Mouse (Mus musculus) urinary bladder, adult 18-20 months (tissue): ENCODE data around the gene Pdxp.

Source experiments
- DNase-seq, 2 experiments: peaks; one replicate each; pipeline ENCODE4 v3.0.0; 2022; ENCODE audit warnings: low spot score in 2 of 2, mixed read lengths in 2 of 2

Gene Pdxp

DNA sequence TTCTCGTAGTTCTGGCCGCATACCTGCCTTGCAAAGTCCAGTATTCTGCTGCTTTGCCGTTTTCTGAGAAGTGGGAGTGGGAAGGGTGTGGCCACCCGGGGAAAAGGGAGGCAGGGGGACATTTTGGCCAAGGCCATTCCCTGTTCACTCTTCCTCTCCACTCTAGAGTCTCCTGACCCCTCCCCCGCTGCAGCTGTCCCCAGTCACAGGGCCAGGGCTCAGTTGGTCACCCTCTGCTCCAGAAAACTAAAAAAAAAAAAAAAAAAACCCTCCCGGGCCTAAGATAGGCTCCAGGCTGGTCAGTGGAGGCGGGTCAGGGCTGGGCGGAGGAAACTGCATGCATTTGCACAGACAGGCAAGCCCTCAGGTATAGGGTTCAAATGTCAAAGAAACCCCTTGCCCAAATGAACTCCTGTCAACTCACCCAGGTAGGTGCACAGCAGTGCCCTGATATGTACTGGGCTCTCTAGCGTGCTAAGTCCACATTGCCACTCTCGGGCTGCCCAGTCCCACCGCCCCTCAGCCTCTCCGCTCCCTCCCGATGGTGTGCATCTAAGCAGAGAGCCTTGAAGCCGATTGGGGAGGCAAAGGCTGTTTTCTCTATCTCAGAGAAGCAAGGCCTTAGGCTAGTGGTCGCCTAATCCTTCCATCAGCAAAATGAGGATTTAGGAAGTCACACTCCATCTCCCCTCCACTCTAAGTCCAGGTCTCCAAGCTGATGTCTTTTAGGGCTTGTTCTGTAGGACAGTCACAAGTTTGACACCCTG, 13.5 kb downstream of the Pdxp start:
- no peak for DNase-seq

DNA sequence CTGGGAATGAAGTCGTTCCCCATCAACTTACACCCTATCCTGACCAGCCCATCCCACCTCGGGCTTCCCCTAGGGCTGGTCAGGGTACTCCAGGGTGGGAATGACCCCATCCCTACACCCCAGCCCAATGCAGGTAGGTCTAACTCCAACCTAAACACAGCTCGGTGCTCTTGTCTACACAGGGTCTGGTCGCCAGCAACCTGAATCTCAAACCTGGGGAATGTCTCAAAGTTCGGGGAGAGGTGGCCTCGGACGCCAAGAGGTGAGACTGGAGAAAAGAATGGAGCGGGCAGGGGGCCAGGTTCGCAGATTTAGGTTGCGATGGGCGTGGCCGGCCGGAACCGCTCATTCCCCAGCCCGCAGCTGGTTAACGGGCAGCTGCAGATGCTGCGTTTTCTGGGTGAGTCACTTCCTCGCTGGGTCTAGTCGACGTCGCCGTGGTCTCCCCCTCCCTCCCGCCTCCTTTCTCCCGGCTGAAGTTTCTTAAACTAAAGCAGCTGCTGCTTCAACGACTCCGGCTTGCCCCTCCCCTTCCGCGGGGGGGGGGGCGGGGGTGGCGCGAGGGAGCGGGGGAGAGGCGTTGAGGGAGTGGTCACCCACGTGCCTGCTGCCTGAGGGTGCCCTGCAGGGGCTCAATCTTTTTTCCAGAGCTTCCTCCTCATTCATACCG, 14.2 kb downstream of the Pdxp start:
- DNase-seq: peak in 1 of 2 experiments; percentile 68

GRCm38 (mm10) chr15:78928539-78928938, 14.8 kb downstream of the Pdxp start:
- DNase-seq: no peak

GRCm38 (mm10) chr15:78930192-78930706, 16.5 kb downstream of the Pdxp start:
- DNase-seq: no peak

DNA sequence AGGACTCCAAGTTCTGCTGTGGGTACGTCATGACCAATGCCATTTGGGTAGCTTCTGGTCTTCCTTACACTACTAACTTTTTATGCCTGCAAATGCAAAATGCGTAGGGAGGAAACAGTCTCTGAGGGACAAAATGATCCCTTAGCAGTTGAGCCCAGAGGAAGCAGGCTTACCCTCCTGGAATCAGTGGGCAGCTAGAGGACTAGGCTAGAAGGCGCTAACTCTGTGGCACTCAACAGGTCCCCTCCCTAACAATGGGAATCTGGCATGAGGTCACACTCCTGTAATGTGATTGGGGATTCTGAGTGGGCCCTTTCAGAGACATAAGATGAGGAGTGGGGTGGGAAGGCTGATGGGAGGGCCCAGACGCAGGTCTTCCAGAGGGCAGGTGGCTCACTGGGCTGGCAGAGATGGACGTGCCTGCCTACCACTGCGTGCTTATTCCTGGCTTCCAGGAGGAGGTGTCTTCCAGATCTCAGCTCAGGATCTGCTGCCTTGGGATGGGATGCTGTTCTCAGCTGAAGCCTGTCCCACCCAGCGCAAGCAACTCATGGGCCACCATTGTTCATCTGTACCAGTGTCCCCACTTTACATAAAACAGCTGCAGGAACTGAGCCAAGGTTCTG, 17.2 kb downstream of the Pdxp start:
- no peak for DNase-seq

- DNase-seq: no peak
These were observed 17.9 kb downstream of the Pdxp start for GRCm38 (mm10) chr15:78931577-78931976.

DNA sequence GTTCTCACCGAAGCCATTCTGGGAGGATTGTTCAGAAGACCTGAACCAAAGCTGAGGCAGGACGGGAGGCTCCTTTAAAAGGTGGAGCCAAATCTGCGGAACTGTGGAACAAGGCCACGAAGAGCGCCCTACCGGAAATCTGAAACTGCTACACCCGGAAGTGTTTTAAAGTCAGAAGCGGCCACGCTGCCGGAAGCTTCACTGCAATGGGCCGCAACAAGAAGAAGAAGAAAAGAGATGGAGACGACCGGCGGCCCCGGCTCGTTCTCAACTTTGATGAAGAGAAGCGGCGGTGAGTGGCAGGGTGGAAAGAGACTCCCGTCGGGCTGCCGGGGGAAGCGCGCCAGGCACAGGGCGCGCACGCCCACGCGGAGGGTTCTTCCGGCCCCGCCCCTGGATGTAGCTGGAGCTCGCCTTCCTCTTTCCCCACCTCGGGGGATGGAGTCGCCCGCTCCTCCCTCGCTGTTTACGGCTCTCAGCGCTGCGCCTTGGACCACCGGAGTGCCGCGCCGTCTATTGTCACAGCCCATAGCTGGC, 21.1 kb downstream of the Pdxp start, which contains the start of gene Nol12:
Nol12 (plus strand) TSS at position 150 of the 537 bp plus-strand sequence.
- peak; percentile 67 to 70 for DNase-seq

GRCm38 (mm10) chr15:78936403-78936802, 22.7 kb downstream of the Pdxp start:
- DNase-seq: no peak

- DNase-seq: no peak
These were observed 23.6 kb downstream of the Pdxp start for GRCm38 (mm10) chr15:78937311-78937710.

GRCm38 (mm10) chr15:78937963-78938362, 24.2 kb downstream of the Pdxp start:
- no peak for DNase-seq

GRCm38 (mm10) chr15:78940325-78940724, 26.6 kb downstream of the Pdxp start:
- DNase-seq: no peak

- peak; percentile 62 to 75 for DNase-seq
These were observed 28.9 kb downstream of the Pdxp start for GRCm38 (mm10) chr15:78942663-78943062.

GRCm38 (mm10) chr15:78946232-78946631, 32.5 kb downstream of the Pdxp start:
- DNase-seq: no peak

GRCm38 (mm10) chr15:78947657-78948056, 33.9 kb downstream of the Pdxp start, which contains the start of gene Triobp:
Triobp (plus strand) TSS chr15:78947724.
- peak; percentile 47 to 75 for DNase-seq

DNA sequence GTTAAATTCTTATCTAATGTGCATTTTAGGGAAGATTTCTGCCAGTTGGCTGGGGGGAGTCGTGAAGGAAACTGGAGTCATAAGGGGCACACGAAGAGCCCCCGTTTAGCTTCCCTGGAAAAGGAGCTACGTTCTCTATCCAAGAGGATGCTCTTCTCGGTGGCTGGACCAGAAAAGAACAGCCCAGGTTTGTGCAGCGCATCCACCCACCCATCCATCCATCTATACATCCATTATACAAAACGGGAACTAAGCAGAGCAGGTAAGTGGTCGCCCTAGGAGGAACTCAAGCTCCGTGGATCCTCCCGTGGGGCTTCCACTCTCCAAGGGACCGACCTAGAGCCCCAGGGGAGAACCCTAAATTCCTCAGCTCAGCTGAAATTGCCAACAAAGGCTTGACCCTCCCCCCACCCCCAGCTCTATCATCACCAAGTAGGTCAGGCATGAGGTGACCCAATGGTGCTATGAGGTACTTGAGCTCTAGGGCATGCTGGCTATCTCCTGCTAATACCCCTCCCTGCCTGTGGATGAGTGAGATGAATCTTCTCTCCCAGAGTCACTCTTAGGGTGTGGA, 34.5 kb downstream of the Pdxp start:
- DNase-seq: no peak

DNA sequence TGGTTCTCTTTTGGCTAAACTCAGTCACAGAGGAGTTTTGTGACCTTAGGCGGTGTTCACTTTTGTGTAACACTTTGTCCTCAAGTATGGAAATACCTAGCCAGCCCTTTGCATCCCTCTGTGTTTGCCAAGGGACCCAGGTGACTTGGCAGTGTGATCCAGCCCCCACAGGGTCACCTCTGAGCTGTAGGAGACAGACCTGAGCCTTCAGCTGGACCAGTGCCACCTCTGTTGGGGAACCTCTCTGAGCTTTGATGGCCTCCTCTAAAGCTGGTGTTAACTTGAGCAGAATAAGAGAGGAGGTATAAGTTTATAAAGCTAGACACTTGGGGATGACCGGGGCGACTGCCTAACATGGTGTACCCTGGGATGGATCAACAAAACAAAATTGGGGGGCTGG, 35.2 kb downstream of the Pdxp start:
- DNase-seq: no peak

GRCm38 (mm10) chr15:78955663-78956062, 41.9 kb downstream of the Pdxp start:
- no peak for DNase-seq

DNA sequence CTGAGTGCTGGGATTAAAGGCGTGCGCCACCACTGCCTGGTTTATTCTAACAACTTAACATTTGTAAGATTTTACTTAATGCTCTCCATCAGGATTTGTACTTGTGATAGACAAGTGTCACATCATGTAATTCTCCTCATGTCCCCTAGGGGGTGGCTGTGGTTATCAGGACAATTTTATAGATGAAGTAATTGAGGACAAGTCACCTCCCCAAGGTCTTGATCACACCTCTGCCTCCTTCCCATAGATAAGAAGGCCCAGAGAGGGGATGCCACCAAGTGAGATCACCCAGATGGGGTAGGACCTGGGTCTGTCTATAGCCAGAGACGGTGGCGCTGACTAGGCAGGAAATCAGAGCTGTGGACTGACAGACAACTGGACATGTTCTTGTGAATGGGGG, 42.6 kb downstream of the Pdxp start:
- no peak for DNase-seq

GRCm38 (mm10) chr15:78957021-78957420, 43.3 kb downstream of the Pdxp start:
- no peak for DNase-seq

DNA sequence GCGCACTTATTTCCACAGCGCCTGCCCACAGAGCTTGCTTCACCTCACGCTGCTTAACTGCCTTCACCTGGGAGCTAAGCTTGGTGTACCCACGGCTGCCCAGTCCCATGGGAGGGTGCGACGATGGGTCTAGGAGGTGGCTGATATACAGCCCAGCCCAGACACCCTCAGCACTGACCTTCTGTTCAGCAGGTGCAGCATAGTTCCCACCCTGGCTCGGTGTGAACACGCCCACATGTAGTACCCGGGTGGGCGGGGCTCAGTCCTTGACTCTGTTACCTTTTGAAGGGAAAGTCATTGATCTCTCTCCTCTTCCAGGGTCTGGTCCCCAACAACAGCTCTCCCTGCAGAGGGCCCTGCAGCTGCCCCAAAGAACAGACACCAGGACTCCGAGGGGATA, 45.8 kb downstream of the Pdxp start:
- DNase-seq: no peak

- peak; percentile 42 to 71 for DNase-seq
These were observed 46.4 kb downstream of the Pdxp start for GRCm38 (mm10) chr15:78960088-78960487.

DNA sequence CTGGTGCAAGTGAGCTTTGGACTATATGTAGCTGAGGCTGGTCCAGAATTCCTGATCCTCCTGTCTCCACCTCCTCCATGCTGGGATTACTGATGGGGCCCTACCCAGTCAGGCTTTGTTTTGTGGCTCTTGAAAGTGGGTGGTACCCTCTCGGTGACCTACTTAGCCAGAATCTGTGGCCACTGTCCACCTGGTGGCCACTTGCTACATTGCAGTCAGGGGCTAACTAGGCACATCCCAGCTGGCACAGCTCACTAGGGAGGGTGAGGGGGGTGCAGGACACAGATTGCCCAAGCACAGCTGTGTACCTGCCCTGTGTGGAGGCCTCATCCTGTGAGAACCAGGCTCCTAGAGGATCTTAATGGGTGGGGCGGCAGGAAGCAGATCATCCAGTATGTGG, 49.2 kb downstream of the Pdxp start:
- peak in 1 of 2 experiments; percentile 30 for DNase-seq
